Mouse (Mus musculus) adipocyte (in vitro differentiated cells): ENCODE measurements around the gene Atp6v1g1.

ENCODE experiments used
- DNase-seq: peaks from one replicate; pipeline ENCODE4 v3.0.0-alpha.2; 2016; ENCODE audit warnings: low spot score

Atp6v1g1 gene

GRCm38 (mm10) chr4:63544494-63545230 lies at the start of gene Atp6v1g1:
Atp6v1g1 (plus strand) TSS chr4:63544772.
- DNase-seq = peak; percentile 91

- DNase-seq = no peak
Observed at GRCm38 (mm10) chr4:63494967-63495914, 49.3 kb upstream of the Atp6v1g1 start.

- DNase-seq = peak; percentile 80
Observed at GRCm38 (mm10) chr4:63495915-63496278, 48.7 kb upstream of the Atp6v1g1 start, which contains the start of gene Whrn. Whrn (minus strand) TSS chr4:63495991.

- DNase-seq = no peak
Observed at GRCm38 (mm10) chr4:63496312-63496711, 48.3 kb upstream of the Atp6v1g1 start.

- DNase-seq = no peak
Observed at GRCm38 (mm10) chr4:63498346-63498745, 46.2 kb upstream of the Atp6v1g1 start.

- no peak for DNase-seq
Observed at GRCm38 (mm10) chr4:63501050-63501449, 43.5 kb upstream of the Atp6v1g1 start.

GRCm38 (mm10) chr4:63503949-63504348 lies 40.6 kb upstream of the Atp6v1g1 start:
- no peak for DNase-seq

- DNase-seq = no peak
Observed at GRCm38 (mm10) chr4:63507478-63507877, 37.1 kb upstream of the Atp6v1g1 start.

GRCm38 (mm10) chr4:63508232-63508631 lies 36.3 kb upstream of the Atp6v1g1 start:
- DNase-seq = peak; percentile 72

- DNase-seq = no peak
Observed at GRCm38 (mm10) chr4:63512921-63513320, 31.7 kb upstream of the Atp6v1g1 start.

GRCm38 (mm10) chr4:63514454-63514984 lies 30.1 kb upstream of the Atp6v1g1 start:
- no peak for DNase-seq

GRCm38 (mm10) chr4:63515021-63515420 lies 29.6 kb upstream of the Atp6v1g1 start:
- no peak for DNase-seq

GRCm38 (mm10) chr4:63521813-63522419 lies 22.7 kb upstream of the Atp6v1g1 start:
- no peak for DNase-seq

GRCm38 (mm10) chr4:63525514-63525913 lies 19.1 kb upstream of the Atp6v1g1 start:
- DNase-seq = no peak

GRCm38 (mm10) chr4:63528946-63529345 lies 15.6 kb upstream of the Atp6v1g1 start:
- no peak for DNase-seq

- peak; percentile 49 for DNase-seq
Observed at GRCm38 (mm10) chr4:63530409-63530808, 14.2 kb upstream of the Atp6v1g1 start.

- DNase-seq = no peak
Observed at GRCm38 (mm10) chr4:63537602-63538001, 7.0 kb upstream of the Atp6v1g1 start.

GRCm38 (mm10) chr4:63542209-63542608 lies 2.4 kb upstream of the Atp6v1g1 start:
- peak; percentile 46 for DNase-seq

GRCm38 (mm10) chr4:63543746-63544493 lies 652 bp upstream of the Atp6v1g1 start:
- no peak for DNase-seq

GRCm38 (mm10) chr4:63545231-63545958 lies 823 bp downstream of the Atp6v1g1 start:
- DNase-seq = peak; percentile 42
